Comparison of ENCODE assay signal across 36 mouse cellular contexts in genomic region chr1:130936351-130936750, GRCm38 (mm10). TPM values are rescaled to one million over a fixed set of nuclear protein-coding genes. Genes with fewer than 3 reads are reported as not detected.
A peak's percentile ranks its signal among the peaks of the same experiment; 100 is the strongest.
DNase-seq lines count a peak whose midpoint lies in the region; ATAC-seq and TF ChIP-seq lines count a peak whose summit lies in the region.
"Had no signal": no experiment of that assay in that cellular context is flagged by ENCODE, and none has a peak within 500 bp of the region (broad histone marks: within the 10 kb centered on the region; RNA-seq: fewer than 3 reads in every experiment).

No protein-coding gene starts in this region.

- no peak overlapping the region for H3K4me2 ChIP-seq in forebrain, embryonic 15.5 days (replicated peaks)
- H3K4me2 ChIP-seq in kidney, embryonic 16.5 days (replicated peaks; ENCODE audit: low read depth, low read length), result no peak overlapping the region
- H3K4me2 ChIP-seq in lung, postnatal 0 days (replicated peaks; ENCODE audit: low read depth, low read length), result no peak overlapping the region
- H3K4me2 ChIP-seq: hindbrain, embryonic 12.5 days; limb, embryonic 12.5 days; lung, embryonic 15.5 days; midbrain, embryonic 15.5 days had no signal

- ATAC-seq in forebrain, embryonic 15.5 days (replicated peaks), result no peak
- ATAC-seq in kidney, embryonic 16.5 days (ENCODE audit: low FRiP score, low TSS enrichment), result peak; percentile 46; the same call in 1 of the 2 replicates
- no peak for ATAC-seq in lung, postnatal 0 days
- ATAC-seq: forebrain, embryonic 14.5 days; intestine, postnatal 0 days; midbrain, embryonic 15.5 days had no signal

- no peaks in the 10 kb centered on the region for H3K9me3 ChIP-seq in forebrain, embryonic 10.5 days
- H3K9me3 ChIP-seq in forebrain, embryonic 15.5 days, result no peaks in the 10 kb centered on the region
- H3K9me3 ChIP-seq in kidney, embryonic 16.5 days (ENCODE audit: low read length), result no peaks in the 10 kb centered on the region
- H3K9me3 ChIP-seq in embryonic facial prominence, embryonic 10.5 days, result no peaks in the 10 kb centered on the region
- H3K9me3 ChIP-seq in lung, postnatal 0 days (ENCODE audit: low read length), result no peaks in the 10 kb centered on the region
- H3K9me3 ChIP-seq: hindbrain, embryonic 12.5 days; limb, embryonic 12.5 days; lung, embryonic 15.5 days; megakaryocyte, embryonic 14.5 days; midbrain, embryonic 15.5 days had no signal

- peak; percentile 22 for DNase-seq in forebrain, embryonic 10.5 days (ENCODE audit: extremely low spot score, low spot score)
- no peak for DNase-seq in kidney, postnatal 25 days
- peak; percentile 76 for DNase-seq in embryonic facial prominence, embryonic 10.5 days (ENCODE audit: low spot score)
- peak; percentile 80 for DNase-seq in mesoderm, embryonic 11.5 days (ENCODE audit: low read depth, low spot score)
- no peak for DNase-seq in right cerebral cortex, postnatal 14 days
- DNase-seq in lung, postnatal 0 days (ENCODE audit: low spot score), result no peak
- DNase-seq: adrenal gland, adult 8-10 months; cerebellum, adult 2 months; cerebellum, postnatal 14 days; heart, postnatal 14 days; kidney, postnatal 10 days; layer of hippocampus, adult 9-11 months; lung, postnatal 4 days; right cerebral cortex, adult 18-20 months; right cerebral cortex, postnatal 4 days; thymus, postnatal 4 days had no signal

- H3K36me3 ChIP-seq in forebrain, embryonic 10.5 days (replicated peaks), result no peaks in the 10 kb centered on the region
- no peaks in the 10 kb centered on the region for H3K36me3 ChIP-seq in forebrain, embryonic 15.5 days
- H3K36me3 ChIP-seq in kidney, embryonic 16.5 days (ENCODE audit: insufficient read depth, low read length), result no peaks in the 10 kb centered on the region
- no peaks in the 10 kb centered on the region for H3K36me3 ChIP-seq in embryonic facial prominence, embryonic 10.5 days (replicated peaks)
- H3K36me3 ChIP-seq in lung, postnatal 0 days (ENCODE audit: insufficient read depth, low read length), result no peaks in the 10 kb centered on the region
- H3K36me3 ChIP-seq: hindbrain, embryonic 12.5 days; limb, embryonic 12.5 days; lung, embryonic 15.5 days; midbrain, embryonic 15.5 days had no signal

- 49% methylated on average over 6 of the region's 6 CpGs for WGBS in forebrain, embryonic 10.5 days
- WGBS in forebrain, embryonic 15.5 days, result 78% methylated on average over 6 of the region's 6 CpGs
- WGBS in kidney, embryonic 16.5 days, result 33% methylated on average over 6 of the region's 6 CpGs
- 20% methylated on average over 6 of the region's 6 CpGs for WGBS in embryonic facial prominence, embryonic 10.5 days
- 54% methylated on average over 6 of the region's 6 CpGs for WGBS in lung, postnatal 0 days

- H3K4me3 ChIP-seq in forebrain, embryonic 10.5 days, result no peak overlapping the region
- H3K4me3 ChIP-seq in forebrain, embryonic 15.5 days, result no peak overlapping the region
- H3K4me3 ChIP-seq in kidney, embryonic 16.5 days (ENCODE audit: low read length), result no peak overlapping the region
- H3K4me3 ChIP-seq in embryonic facial prominence, embryonic 10.5 days, result no peak overlapping the region
- no peak overlapping the region for H3K4me3 ChIP-seq in lung, postnatal 0 days (ENCODE audit: low read depth, low read length)
- H3K4me3 ChIP-seq: hindbrain, embryonic 12.5 days; limb, embryonic 12.5 days; lung, embryonic 15.5 days; megakaryocyte, embryonic 14.5 days; midbrain, embryonic 15.5 days had no signal

- peaks cover 16% of the 10 kb centered on the region; the same call in 1 of the 2 replicates for H3K4me1 ChIP-seq in forebrain, embryonic 10.5 days
- no peaks in the 10 kb centered on the region for H3K4me1 ChIP-seq in forebrain, embryonic 15.5 days
- peaks cover 4% of the 10 kb centered on the region; the same call in 1 of the 2 replicates for H3K4me1 ChIP-seq in kidney, embryonic 16.5 days (ENCODE audit: insufficient read depth, low read length)
- peaks cover 30% of the 10 kb centered on the region for H3K4me1 ChIP-seq in embryonic facial prominence, embryonic 10.5 days
- no peaks in the 10 kb centered on the region for H3K4me1 ChIP-seq in lung, postnatal 0 days (ENCODE audit: insufficient read depth, low read depth, low read length)
- H3K4me1 ChIP-seq: lung, embryonic 15.5 days; midbrain, embryonic 15.5 days had no signal

- H3K27ac ChIP-seq in forebrain, embryonic 10.5 days, result no peak overlapping the region
- no peak overlapping the region for H3K27ac ChIP-seq in forebrain, embryonic 15.5 days (replicated peaks)
- no peak overlapping the region for H3K27ac ChIP-seq in kidney, embryonic 16.5 days (ENCODE audit: low read length)
- peak overlapping the region; percentile 65 for H3K27ac ChIP-seq in embryonic facial prominence, embryonic 10.5 days (replicated peaks)
- no peak overlapping the region for H3K27ac ChIP-seq in lung, postnatal 0 days (ENCODE audit: low read length)
- H3K27ac ChIP-seq: hindbrain, embryonic 12.5 days; limb, embryonic 12.5 days; lung, embryonic 15.5 days; midbrain, embryonic 15.5 days had no signal

- no peak for TF ChIP-seq EP300 in lung, postnatal 0 days (IDR thresholded peaks at IDR 0.05)

- no peaks in the 10 kb centered on the region for H3K27me3 ChIP-seq in forebrain, embryonic 10.5 days (ENCODE audit: poor library complexity, severe bottlenecking)
- H3K27me3 ChIP-seq in forebrain, embryonic 15.5 days, result no peaks in the 10 kb centered on the region
- no peaks in the 10 kb centered on the region for H3K27me3 ChIP-seq in kidney, embryonic 16.5 days (ENCODE audit: insufficient read depth, low read length)
- H3K27me3 ChIP-seq in embryonic facial prominence, embryonic 10.5 days (replicated peaks; ENCODE audit: low read depth, poor library complexity, severe bottlenecking), result no peaks in the 10 kb centered on the region
- no peaks in the 10 kb centered on the region for H3K27me3 ChIP-seq in lung, postnatal 0 days (replicated peaks; ENCODE audit: insufficient read depth, low read length)
- H3K27me3 ChIP-seq: CH12.LX; hindbrain, embryonic 12.5 days; limb, embryonic 12.5 days; lung, embryonic 15.5 days; midbrain, embryonic 15.5 days had no signal

- no peak for TF ChIP-seq CTCF in lung, postnatal 0 days (IDR thresholded peaks at IDR 0.05)

- H3K9ac ChIP-seq in forebrain, embryonic 15.5 days (replicated peaks), result no peak overlapping the region
- H3K9ac ChIP-seq in kidney, embryonic 16.5 days (replicated peaks; ENCODE audit: low read length), result no peak overlapping the region
- no peak overlapping the region for H3K9ac ChIP-seq in lung, postnatal 0 days (replicated peaks; ENCODE audit: low read depth)
- H3K9ac ChIP-seq: hindbrain, embryonic 12.5 days; limb, embryonic 12.5 days; lung, embryonic 15.5 days; midbrain, embryonic 15.5 days had no signal

RNA-seq across cellular contexts. Expression of gene Il19, which starts 3.6 kb away (rescaled TPM):
- not detected in 2 replicates for polyA plus RNA-seq in forebrain, embryonic 10.5 days (2016; fragmentation: Nextera tagmentation; extraction: Ambion mirVana)
- not detected in 2 replicates for polyA plus RNA-seq in forebrain, embryonic 15.5 days (2015; fragmentation: Nextera tagmentation; extraction: Ambion mirVana)
- 0.17 TPM in 1 of 2 replicates, not detected in the other for polyA plus RNA-seq in kidney, embryonic 16.5 days (2015; fragmentation: Nextera tagmentation; extraction: Ambion mirVana)
- 0.21 and 0.39 TPM in 2 replicates for polyA plus RNA-seq in embryonic facial prominence, embryonic 10.5 days (2016; fragmentation: Nextera tagmentation; extraction: Ambion mirVana)
- polyA plus RNA-seq in lung, postnatal 0 days (2015; fragmentation: Nextera tagmentation; extraction: Ambion mirVana), result not detected in 2 replicates
- polyA plus RNA-seq: forebrain, embryonic 14.5 days; gonadal fat pad, adult 2 months; heart, embryonic 14.5 days; hindbrain, embryonic 12.5 days; intestine, postnatal 0 days; limb, embryonic 12.5 days; liver, adult 2 months; liver, embryonic 16.5 days; lung, embryonic 15.5 days; midbrain, embryonic 15.5 days; spleen, adult 2 months; stomach, embryonic 14.5 days; testis, adult 2 months; thymus, postnatal 0 days had no signal

RNA-seq across cellular contexts. Expression of gene Il20, which starts 25.1 kb away (rescaled TPM):
- not detected in 2 replicates for polyA plus RNA-seq in forebrain, embryonic 10.5 days (2016; fragmentation: Nextera tagmentation; extraction: Ambion mirVana)
- not detected in 2 replicates for polyA plus RNA-seq in forebrain, embryonic 15.5 days (2015; fragmentation: Nextera tagmentation; extraction: Ambion mirVana)
- not detected in 2 replicates for polyA plus RNA-seq in kidney, embryonic 16.5 days (2015; fragmentation: Nextera tagmentation; extraction: Ambion mirVana)
- not detected in 2 replicates for polyA plus RNA-seq in embryonic facial prominence, embryonic 10.5 days (2016; fragmentation: Nextera tagmentation; extraction: Ambion mirVana)
- not detected in 2 replicates for polyA plus RNA-seq in lung, postnatal 0 days (2015; fragmentation: Nextera tagmentation; extraction: Ambion mirVana)
- polyA plus RNA-seq: C2C12; cerebellum, adult 2 months; forebrain, embryonic 14.5 days; gonadal fat pad, adult 2 months; heart, embryonic 14.5 days; hindbrain, embryonic 12.5 days; intestine, postnatal 0 days; limb, embryonic 12.5 days; liver, adult 2 months; liver, embryonic 16.5 days; lung, embryonic 15.5 days; midbrain, embryonic 15.5 days; neural tube, embryonic 11.5 days; spleen, adult 2 months; stomach, embryonic 14.5 days; testis, adult 2 months; thymus, postnatal 0 days had no signal

RNA-seq across cellular contexts. Expression of gene Il24, which starts 49.1 kb away (rescaled TPM):
- not detected in 2 replicates for polyA plus RNA-seq in forebrain, embryonic 10.5 days (2016; fragmentation: Nextera tagmentation; extraction: Ambion mirVana)
- not detected in 2 replicates for polyA plus RNA-seq in forebrain, embryonic 15.5 days (2015; fragmentation: Nextera tagmentation; extraction: Ambion mirVana)
- polyA plus RNA-seq in kidney, embryonic 16.5 days (2015; fragmentation: Nextera tagmentation; extraction: Ambion mirVana), result not detected in 2 replicates
- not detected in 2 replicates for polyA plus RNA-seq in embryonic facial prominence, embryonic 10.5 days (2016; fragmentation: Nextera tagmentation; extraction: Ambion mirVana)
- not detected in 2 replicates for polyA plus RNA-seq in lung, postnatal 0 days (2015; fragmentation: Nextera tagmentation; extraction: Ambion mirVana)
- polyA plus RNA-seq: C2C12; cerebellum, adult 2 months; forebrain, embryonic 14.5 days; heart, embryonic 14.5 days; hindbrain, embryonic 12.5 days; intestine, postnatal 0 days; limb, embryonic 12.5 days; liver, adult 2 months; liver, embryonic 16.5 days; lung, embryonic 15.5 days; midbrain, embryonic 15.5 days; neural tube, embryonic 11.5 days; spleen, adult 2 months; stomach, embryonic 14.5 days; testis, adult 2 months had no signal

Comparison
In these comparisons a context has a peak if more than half of its experiments do, and no peak if none do; other contexts are left out.
1. DNase-seq: peak in forebrain, embryonic 10.5 days (single experiment), embryonic facial prominence, embryonic 10.5 days (single experiment) and mesoderm, embryonic 11.5 days (single experiment); none in kidney, postnatal 25 days (0 of 2), right cerebral cortex, postnatal 14 days (single experiment) and lung, postnatal 0 days (single experiment).